Mouse (Mus musculus) Patski (cell line): ENCODE data around the gene Rab30. TPM values are rescaled to one million over a fixed set of nuclear protein-coding genes. Genes with fewer than 3 reads are reported as not detected.

ENCODE experiments used
- ATAC-seq: fragments of 100-300 bp; one replicate; pipeline ENCODE4 v1.8.0; 2021
- CTCF ChIA-PET: fragments of 350-600 bp; sonication (Branson Sonifier 250); formaldehyde crosslinking; loops from one replicate; lab custom pipeline; 2022; ENCODE audit warnings: inconsistent platforms; lab: Charles Lee
- POLR2A ChIA-PET: fragments of 350-600 bp; sonication (Branson Sonifier 250); formaldehyde crosslinking; loops from one replicate; lab custom pipeline; 2022; ENCODE audit warnings: antibody characterized with exemption, inconsistent platforms; lab: Charles Lee
- DNase-seq: peaks from one replicate; pipeline ENCODE4 v3.0.0-alpha.2; 2011; ENCODE audit warnings: low read depth, low spot score
- H3K27me3 ChIP-seq: fragments of 371-371 bp; one replicate; pipeline ENCODE4 v1.5.1; 2021
- CTCF ChIP-seq: fragments of 100-300 bp; IDR thresholded peaks from one replicate; pipeline ENCODE4 v1.5.1; 2021
- in situ Hi-C: fragments of 300-500 bp; cut with MboI; formaldehyde crosslinking; loops from 3 replicates; pipeline ENCODE4 v1.11.1; 2018; ENCODE audit warnings: low pct_unique_long_range_greater_than_20kb, mixed read lengths
- polyA plus RNA-seq: library from polyadenylated mRNA; unstranded; gene quantifications from one replicate; pipeline ENCODE4 v1.2.3, GENCODE M21; 2021

Rab30 gene
- polyA plus RNA-seq, 1 experiment from 2014 or later: 9.8 TPM

DNA sequence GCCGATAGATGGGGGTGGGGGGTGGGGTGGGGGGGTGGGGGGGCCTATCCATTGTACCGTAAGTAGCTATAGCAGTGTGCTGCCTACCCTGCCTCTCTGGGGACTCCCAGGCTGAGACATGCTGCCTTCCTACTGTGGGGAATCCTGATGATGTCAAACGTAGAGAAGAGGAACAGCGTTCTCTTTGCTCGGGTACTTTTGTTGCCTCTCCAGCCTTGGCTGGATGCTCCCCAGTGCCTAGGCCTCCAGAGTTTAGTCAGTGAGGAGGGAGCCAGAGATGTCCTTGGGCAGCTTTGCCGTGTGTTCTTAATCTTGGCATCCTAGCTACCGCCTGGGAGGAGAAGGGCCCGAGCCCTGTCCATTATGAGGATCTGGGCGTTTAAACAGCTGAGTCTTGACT is 41.1 kb downstream of the Rab30 start:
- no peak for TF ChIP-seq CTCF
- ChIA-PET POLR2A (interaction anchor here (0.6 kb wide), 1 partner anchor 24 kb away, joined by 4 read pairs; no protein-coding TSS in a partner anchor), CTCF (no interaction called here)
- ATAC-seq (no peak), DNase-seq (no peak)
- in situ Hi-C loops: no loop called here
- no peaks in the 10 kb centered on the region for H3K27me3 ChIP-seq

- POLR2A ChIA-PET: interaction anchor here (0.6 kb wide), 1 partner anchor 23 kb away, joined by 4 read pairs; no protein-coding TSS in a partner anchor
- ATAC-seq: no peak
These were observed 41.9 kb downstream of the Rab30 start for GRCm38 (mm10) chr7:92783166-92783806.

DNA sequence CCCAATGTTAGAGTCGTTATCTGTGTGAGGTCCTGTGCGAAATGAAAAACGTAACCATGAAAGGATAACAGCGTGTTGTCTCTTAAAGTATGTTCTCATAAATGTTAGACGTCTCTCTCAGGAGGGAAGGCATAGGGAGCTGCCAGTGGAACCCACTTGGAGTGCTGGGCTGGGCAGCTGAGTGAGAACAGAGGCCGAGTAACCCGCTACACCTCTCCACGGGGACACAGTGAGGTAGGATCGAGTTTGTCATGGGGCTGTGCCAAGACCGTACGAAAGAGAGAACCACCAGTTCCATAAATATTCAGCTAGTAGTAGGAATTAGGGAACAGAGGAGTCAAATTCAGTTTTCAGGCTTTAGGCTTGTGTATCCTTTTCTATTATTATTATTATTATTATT is 42.5 kb downstream of the Rab30 start:
- H3K27me3 ChIP-seq: no peaks in the 10 kb centered on the region
- no peak for DNase-seq
- TF ChIP-seq CTCF: no peak
- in situ Hi-C loops: no loop called here
- ATAC-seq: no peak
- CTCF ChIA-PET: interaction anchor here (1.2 kb wide), 1 partner anchor 12 kb away, joined by 3 read pairs; no protein-coding TSS in a partner anchor
- POLR2A ChIA-PET: no interaction called here

More at GRCm38 (mm10) chr7:92783166-92783806, 41.9 kb downstream of the Rab30 start:
- H3K27me3 ChIP-seq: no peaks in the 10 kb centered on the region
- no peak for TF ChIP-seq CTCF
- in situ Hi-C loops: no loop called here
- no peak for DNase-seq
- CTCF ChIA-PET: no interaction called here

GRCm38 (mm10) chr7:92795749-92796148 is 54.3 kb downstream of the Rab30 start:
- POLR2A ChIA-PET: no interaction called here
- in situ Hi-C loops: no loop called here
- no peak for TF ChIP-seq CTCF

DNA sequence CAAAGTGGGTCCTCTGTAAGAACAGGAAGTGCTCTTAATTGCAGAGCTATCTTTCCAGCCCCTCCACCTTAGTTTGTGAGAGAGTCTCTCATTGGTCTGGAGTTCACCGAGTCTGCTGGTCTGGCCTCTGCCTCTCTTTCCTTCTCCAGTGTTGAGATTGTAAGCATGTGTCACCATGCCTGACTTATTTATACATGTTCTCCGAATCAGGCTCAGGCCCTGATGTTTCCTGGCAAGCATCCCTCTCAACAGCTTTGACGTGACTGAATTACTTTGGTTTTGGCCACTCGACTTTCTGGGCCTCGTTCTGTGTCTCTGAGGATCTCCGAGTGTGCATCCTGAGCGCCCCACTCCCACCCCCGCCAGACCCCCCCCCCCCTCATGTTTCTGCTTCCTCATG is 55.4 kb downstream of the Rab30 start:
- no peak for ATAC-seq
- H3K27me3 ChIP-seq: no peaks in the 10 kb centered on the region
- in situ Hi-C loops: no loop called here
- ChIA-PET POLR2A (no interaction called here), CTCF (no interaction called here)
- no peak for DNase-seq
- no peak for TF ChIP-seq CTCF

More at GRCm38 (mm10) chr7:92795749-92796148, 54.3 kb downstream of the Rab30 start:
- peak; percentile 28 for DNase-seq
- ATAC-seq: no peak
- no peaks in the 10 kb centered on the region for H3K27me3 ChIP-seq
- CTCF ChIA-PET: no interaction called here

GRCm38 (mm10) chr7:92799665-92800595 is 58.5 kb downstream of the Rab30 start:
- DNase-seq: no peak
- ChIA-PET CTCF (no interaction called here), POLR2A (no interaction called here)
- no peaks in the 10 kb centered on the region for H3K27me3 ChIP-seq
- TF ChIP-seq CTCF: no peak
- no peak for ATAC-seq
- in situ Hi-C loops: no loop called here

- in situ Hi-C loops: no loop called here
- CTCF ChIA-PET: no interaction called here
- ATAC-seq (no peak), DNase-seq (no peak)
- TF ChIP-seq CTCF: no peak
- H3K27me3 ChIP-seq: no peaks in the 10 kb centered on the region
- POLR2A ChIA-PET: interaction anchor here (1.5 kb wide), 1 partner anchor 24 kb away, joined by 3 read pairs; no protein-coding TSS in a partner anchor
These were observed 60.8 kb downstream of the Rab30 start for GRCm38 (mm10) chr7:92802158-92802557.

DNA sequence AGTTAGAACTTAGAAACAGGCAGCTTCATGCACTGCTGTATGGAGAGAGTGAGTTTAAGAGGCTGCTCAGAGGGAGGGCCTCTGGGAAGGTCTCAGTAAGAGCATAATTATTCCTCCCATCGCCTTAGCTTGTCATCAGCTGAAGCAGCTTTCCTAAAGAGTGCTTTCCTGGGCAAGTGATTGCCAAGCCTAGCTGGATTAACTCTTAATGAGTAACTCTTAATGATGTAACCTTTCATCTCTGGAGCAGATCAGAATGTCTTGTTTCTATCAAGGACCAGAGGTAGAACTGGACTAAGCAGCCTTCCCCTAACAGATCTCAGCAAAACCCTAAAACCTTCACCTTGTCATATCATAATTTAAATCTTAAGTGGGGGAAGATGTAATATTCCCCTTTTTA is 61.8 kb downstream of the Rab30 start:
- no peak for ATAC-seq

DNA sequence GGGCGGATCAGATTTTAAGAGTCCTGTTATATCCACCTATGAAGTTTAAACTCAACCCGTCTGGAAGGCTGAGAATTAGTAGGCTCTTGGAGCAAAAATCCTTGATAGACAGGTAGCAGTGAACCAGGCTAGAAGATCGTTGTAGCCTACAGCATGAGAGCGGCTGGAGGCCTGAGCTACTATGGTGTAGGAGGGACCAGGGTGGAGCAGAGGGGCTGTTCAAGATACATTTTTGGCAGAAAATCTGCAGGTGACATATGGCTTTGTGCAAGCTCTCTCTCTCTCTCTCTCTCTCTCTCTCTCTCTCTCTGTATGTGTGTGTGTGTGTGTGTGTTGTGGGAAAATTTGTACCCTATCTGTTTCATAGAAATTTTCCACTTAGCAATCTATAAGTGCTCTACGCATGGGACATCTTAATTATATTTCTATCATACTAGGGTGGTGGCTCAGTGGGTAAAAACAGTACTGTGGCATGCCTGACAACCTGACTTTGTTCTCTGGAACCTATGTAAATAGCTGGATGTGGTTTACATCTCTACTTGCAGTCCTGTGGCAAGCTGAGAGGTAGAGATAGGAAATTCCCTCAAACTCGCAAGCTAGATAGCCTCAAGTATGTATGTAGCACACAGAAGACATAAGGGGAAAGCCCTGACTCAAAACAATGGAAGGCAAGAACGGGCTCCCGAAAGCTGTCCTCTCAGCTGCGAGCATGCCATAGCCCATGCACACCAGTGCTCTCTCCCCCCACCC is 63.7 kb downstream of the Rab30 start:
- H3K27me3 ChIP-seq: no peaks in the 10 kb centered on the region
- CTCF ChIA-PET: interaction anchor here (0.8 kb wide), 1 partner anchor 15 kb away, joined by 3 read pairs; no protein-coding TSS in a partner anchor
- in situ Hi-C loops: no loop called here
- no peak for TF ChIP-seq CTCF
- ATAC-seq (no peak), DNase-seq (no peak)
- POLR2A ChIA-PET: interaction anchor here (0.6 kb wide), 1 partner anchor 86 kb away, joined by 3 read pairs; no protein-coding TSS in a partner anchor

More for the DNA sequence above, 61.8 kb downstream of the Rab30 start:
- ChIA-PET POLR2A (no interaction called here), CTCF (no interaction called here)
- in situ Hi-C loops: no loop called here
- no peak for DNase-seq
- TF ChIP-seq CTCF: no peak
- no peaks in the 10 kb centered on the region for H3K27me3 ChIP-seq
